Mouse (Mus musculus): ENCODE measurements at regions not wholly inside any gene's neighbourhood (a gene's known extent, or its start where the extent isn't known, plus 50 kb on each side); places are given as distances from the start of the nearest gene placed in this dataset.

DNA sequence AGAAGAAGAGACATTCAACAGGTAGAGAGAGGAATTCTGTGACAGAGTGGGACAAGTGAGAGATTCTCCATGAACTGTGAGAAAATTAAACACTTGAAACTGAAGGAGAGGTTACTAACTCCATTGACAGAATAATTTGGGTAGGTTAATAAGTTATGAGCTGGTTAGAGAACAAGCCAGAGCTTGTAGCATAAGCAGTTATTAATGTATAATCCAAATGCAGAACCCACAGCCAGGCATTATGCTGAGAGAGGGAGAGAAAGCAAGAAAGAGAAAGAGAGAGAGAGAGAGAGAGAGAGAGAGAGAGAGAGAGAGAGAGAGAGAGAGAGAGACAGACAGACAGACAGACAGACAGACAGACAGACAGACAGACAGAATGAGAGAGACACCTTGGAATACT is 397.0 kb downstream of the Adam6a start:
- TF ChIP-seq CTCF (IDR thresholded peaks at IDR 0.05; ENCODE audit: low read depth): no peak
- TF ChIP-seq EP300 (optimal IDR thresholded peaks at IDR 0.05): no peak

Data from stomach, postnatal 0 days (tissue).